Mouse (Mus musculus) brown adipose tissue, adult 24 weeks (tissue): ENCODE measurements around the gene Cflar. TPM values are rescaled to one million over a fixed set of nuclear protein-coding genes. Genes with fewer than 3 reads are reported as not detected.
A peak's percentile ranks its signal among the peaks of the same experiment; 100 is the strongest.
"Not testable (repeated sequence)": the region's sequence is repeated elsewhere in the genome, so short reads cannot be mapped to it uniquely, and the experiment has no call there.

Source experiments
- H3K27ac ChIP-seq: fragments of 200-500 bp; replicated peaks from 2 replicates; pipeline ENCODE4 v1.5.1; 2012; ENCODE audit warnings: low read depth, mild to moderate bottlenecking, low read length
- H3K4me1 ChIP-seq: fragments of 200-500 bp; 2 replicates; pipeline ENCODE4 v1.6.1; 2012; ENCODE audit warnings: low read length, mixed read lengths; ENCODE audit not compliant: control insufficient read depth, insufficient read depth, insufficient read length
- H3K4me3 ChIP-seq: fragments of 200-500 bp; 2 replicates; pipeline ENCODE4 v1.5.1; 2012; ENCODE audit warnings: low read depth, mild to moderate bottlenecking, low read length, moderate library complexity; ENCODE audit not compliant: insufficient read depth
- polyA plus RNA-seq: library from polyadenylated mRNA; stranded (reverse); fragments of >200 nt; gene quantifications from 2 replicates; pipeline ENCODE4 v1.2.4, GENCODE M21; 2012; ENCODE audit not compliant: missing spikeins, insufficient read depth, insufficient read length

Gene Cflar
- polyA plus RNA-seq, 1 experiment = 43.9 TPM

- Histone ChIP-seq H3K4me1 (0 out of 2 replicates have a peak, but pooled peaks cover 3% of the 10 kb centered on the region), H3K27ac (no peak overlapping the region), H3K4me3 (no peak overlapping the region)
Measured at GRCm38 (mm10) chr1:58734043-58734920, 23.0 kb downstream of the Cflar start.

GRCm38 (mm10) chr1:58735962-58736361 lies 24.7 kb downstream of the Cflar start:
- H3K4me3 ChIP-seq = no peak overlapping the region
- H3K27ac ChIP-seq = no peak overlapping the region

GRCm38 (mm10) chr1:58736968-58737367 lies 25.7 kb downstream of the Cflar start:
- no peak overlapping the region for H3K4me3 ChIP-seq
- no peaks in the 10 kb centered on the region for H3K4me1 ChIP-seq
- no peak overlapping the region for H3K27ac ChIP-seq

More at GRCm38 (mm10) chr1:58735962-58736361, 24.7 kb downstream of the Cflar start:
- H3K4me1 ChIP-seq = no peaks in the 10 kb centered on the region

GRCm38 (mm10) chr1:58739529-58739928 lies 28.2 kb downstream of the Cflar start:
- no peak overlapping the region for H3K27ac ChIP-seq
- H3K4me1 ChIP-seq = peaks cover 1% of the 10 kb centered on the region; the same call in 1 of the 2 replicates
- H3K4me3 ChIP-seq = no peak overlapping the region

- peak overlapping the region; percentile 66 for H3K27ac ChIP-seq
- H3K4me1 ChIP-seq = peaks cover 2% of the 10 kb centered on the region; the same call in 1 of the 2 replicates
- H3K4me3 ChIP-seq = no peak overlapping the region
Measured at GRCm38 (mm10) chr1:58742571-58743021, 31.3 kb downstream of the Cflar start.

GRCm38 (mm10) chr1:58743252-58743651 lies 31.9 kb downstream of the Cflar start:
- H3K27ac ChIP-seq = peak overlapping the region; percentile 66
- no peak overlapping the region for H3K4me3 ChIP-seq
- peaks cover 2% of the 10 kb centered on the region; the same call in 1 of the 2 replicates for H3K4me1 ChIP-seq

- Histone ChIP-seq H3K4me3 (no peak overlapping the region), H3K27ac (peak overlapping the region; percentile 35), H3K4me1 (peaks cover 2% of the 10 kb centered on the region; the same call in 1 of the 2 replicates)
Measured at GRCm38 (mm10) chr1:58744645-58745044, 33.3 kb downstream of the Cflar start.

GRCm38 (mm10) chr1:58746880-58747279 lies 35.6 kb downstream of the Cflar start:
- H3K4me1 ChIP-seq = peaks cover 2% of the 10 kb centered on the region; the same call in 1 of the 2 replicates
- H3K27ac ChIP-seq = no peak overlapping the region
- no peak overlapping the region for H3K4me3 ChIP-seq

- no peak overlapping the region for H3K4me3 ChIP-seq
- no peak overlapping the region for H3K27ac ChIP-seq
- H3K4me1 ChIP-seq = peaks cover 4% of the 10 kb centered on the region
Measured at GRCm38 (mm10) chr1:58759451-58759850, 48.1 kb downstream of the Cflar start.

- Histone ChIP-seq H3K27ac (no peak overlapping the region), H3K4me3 (no peak overlapping the region)
Measured at GRCm38 (mm10) chr1:58760581-58760980, 49.3 kb downstream of the Cflar start.

GRCm38 (mm10) chr1:58761391-58762275 lies 50.3 kb downstream of the Cflar start:
- H3K27ac ChIP-seq = peak overlapping the region; percentile 41; the same call in 1 of the 2 replicates
- H3K4me3 ChIP-seq, H3K4me1 ChIP-seq: not testable (repeated sequence)

More at GRCm38 (mm10) chr1:58760581-58760980, 49.3 kb downstream of the Cflar start:
- peaks cover 4% of the 10 kb centered on the region for H3K4me1 ChIP-seq

GRCm38 (mm10) chr1:58762576-58762975 lies 51.3 kb downstream of the Cflar start:
- Histone ChIP-seq H3K4me3 (no peak overlapping the region), H3K27ac (no peak overlapping the region), H3K4me1 (peaks cover 4% of the 10 kb centered on the region)

- not testable (repeated sequence) for H3K27ac ChIP-seq, H3K4me1 ChIP-seq, H3K4me3 ChIP-seq
Measured at GRCm38 (mm10) chr1:58766446-58766845, 55.1 kb downstream of the Cflar start.

GRCm38 (mm10) chr1:58769136-58769535 lies 57.8 kb downstream of the Cflar start:
- Histone ChIP-seq H3K4me3 (no peak overlapping the region), H3K27ac (no peak overlapping the region), H3K4me1 (peaks cover 5% of the 10 kb centered on the region; the same call in 1 of the 2 replicates)

GRCm38 (mm10) chr1:58769701-58770100 lies 58.4 kb downstream of the Cflar start:
- Histone ChIP-seq H3K27ac (no peak overlapping the region), H3K4me3 (no peak overlapping the region), H3K4me1 (peaks cover 5% of the 10 kb centered on the region; the same call in 1 of the 2 replicates)
